Mouse (Mus musculus) erythroblast, embryonic 14.5 days (primary cell): Measurements from ENCODE around the gene Bcl9l.

ENCODE experiments used
- GATA1 ChIP-seq: IDR thresholded peaks from 2 replicates; pipeline ENCODE4 v1.6.1; 2012; ENCODE audit warnings: low read length, inconsistent platforms, mixed read lengths
- TAL1 ChIP-seq: IDR thresholded peaks from 3 replicates; pipeline ENCODE4 v1.6.1; 2012; ENCODE audit warnings: low read length, inconsistent platforms, mixed read lengths

DNA sequence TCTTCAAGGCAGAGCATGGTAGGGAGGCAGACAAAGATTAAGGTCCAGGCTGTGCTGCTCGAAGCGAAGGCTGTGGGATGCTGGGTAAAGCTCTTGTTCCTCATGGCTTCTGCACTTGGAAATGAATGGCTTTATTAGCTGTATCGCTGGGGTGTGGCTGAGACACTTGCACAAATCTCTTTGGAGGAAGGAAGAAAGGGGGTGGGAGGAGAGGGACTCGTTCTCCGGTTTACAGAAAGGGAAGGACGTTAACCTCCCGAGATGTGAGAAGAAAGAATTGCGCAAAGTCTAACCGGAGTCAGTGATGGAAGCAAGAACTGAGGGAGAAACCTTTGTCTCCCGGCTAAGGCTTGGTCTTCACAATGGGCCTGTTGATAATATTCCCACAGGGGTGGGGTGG lies 68.5 kb downstream of the Bcl9l start:
- TF ChIP-seq GATA1 (no peak), TAL1 (no peak)
